Mouse (Mus musculus): ENCODE measurements around the gene Ccr9. TPM values are rescaled to one million over a fixed set of nuclear protein-coding genes. Genes with fewer than 3 reads are reported as not detected.

Gene Ccr9
- polyA plus RNA-seq, 1 experiment, result 0.91 TPM

GRCm38 (mm10) chr9:123802421-123802820 is 124.2 kb downstream of the Ccr9 start:
- Histone ChIP-seq H3K27ac (ENCODE audit: insufficient read depth, low read depth, low read length) (no peak overlapping the region), H3K4me3 (ENCODE audit: insufficient read depth, low read depth, low read length) (no peak overlapping the region), H3K27me3 (replicated peaks; ENCODE audit: control insufficient read depth, insufficient read depth, low read length) (no peaks in the 10 kb centered on the region), H3K36me3 (ENCODE audit: control insufficient read depth, insufficient read depth, low read length) (peaks cover 8% of the 10 kb centered on the region), H3K4me1 (ENCODE audit: control insufficient read depth, insufficient read depth, low read length) (no peaks in the 10 kb centered on the region)
- DNase-seq, result no peak
- TF ChIP-seq POLR2A (IDR thresholded peaks at IDR 0.05; ENCODE audit: low read depth, low read length) (no peak), CTCF (conservative IDR thresholded peaks at IDR 0.05; ENCODE audit: insufficient read depth, insufficient read length, low read depth, low read length) (no peak)
- WGBS, result 91% methylated on average over 2 of the region's 2 CpGs

GRCm38 (mm10) chr9:123802896-123803295 is 124.7 kb downstream of the Ccr9 start:
- no peak for TF ChIP-seq CTCF (conservative IDR thresholded peaks at IDR 0.05; ENCODE audit: insufficient read depth, insufficient read length, low read depth, low read length)
- no peak for TF ChIP-seq POLR2A (IDR thresholded peaks at IDR 0.05; ENCODE audit: low read depth, low read length)

GRCm38 (mm10) chr9:123805241-123805640 is 127.0 kb downstream of the Ccr9 start:
- Histone ChIP-seq H3K27ac (ENCODE audit: insufficient read depth, low read depth, low read length) (no peak overlapping the region), H3K4me1 (ENCODE audit: control insufficient read depth, insufficient read depth, low read length) (no peaks in the 10 kb centered on the region), H3K4me3 (ENCODE audit: insufficient read depth, low read depth, low read length) (no peak overlapping the region), H3K36me3 (ENCODE audit: control insufficient read depth, insufficient read depth, low read length) (peaks cover 5% of the 10 kb centered on the region), H3K27me3 (replicated peaks; ENCODE audit: control insufficient read depth, insufficient read depth, low read length) (no peaks in the 10 kb centered on the region)
- no peak for TF ChIP-seq POLR2A (IDR thresholded peaks at IDR 0.05; ENCODE audit: low read depth, low read length)
- no peak for TF ChIP-seq CTCF (conservative IDR thresholded peaks at IDR 0.05; ENCODE audit: insufficient read depth, insufficient read length, low read depth, low read length)
- WGBS, result 91% methylated on average over 2 of the region's 2 CpGs
- DNase-seq, result no peak

More at GRCm38 (mm10) chr9:123802896-123803295, 124.7 kb downstream of the Ccr9 start:
- Histone ChIP-seq H3K27ac (ENCODE audit: insufficient read depth, low read depth, low read length) (no peak overlapping the region), H3K4me3 (ENCODE audit: insufficient read depth, low read depth, low read length) (no peak overlapping the region), H3K36me3 (ENCODE audit: control insufficient read depth, insufficient read depth, low read length) (peaks cover 8% of the 10 kb centered on the region), H3K27me3 (replicated peaks; ENCODE audit: control insufficient read depth, insufficient read depth, low read length) (no peaks in the 10 kb centered on the region), H3K4me1 (ENCODE audit: control insufficient read depth, insufficient read depth, low read length) (no peaks in the 10 kb centered on the region)
- no peak for DNase-seq

- Histone ChIP-seq H3K36me3 (ENCODE audit: control insufficient read depth, insufficient read depth, low read length) (peaks cover 8% of the 10 kb centered on the region), H3K4me3 (ENCODE audit: insufficient read depth, low read depth, low read length) (no peak within 1 kb of the TSS), H3K27ac (ENCODE audit: insufficient read depth, low read depth, low read length) (no peak within 1 kb of the TSS), H3K4me1 (ENCODE audit: control insufficient read depth, insufficient read depth, low read length) (no peaks in the 10 kb centered on the region), H3K27me3 (replicated peaks; ENCODE audit: control insufficient read depth, insufficient read depth, low read length) (no peaks in the 10 kb centered on the region)
- TF ChIP-seq CTCF (conservative IDR thresholded peaks at IDR 0.05; ENCODE audit: insufficient read depth, insufficient read length, low read depth, low read length) (no peak), POLR2A (IDR thresholded peaks at IDR 0.05; ENCODE audit: low read depth, low read length) (no peak)
- no peak for DNase-seq
- WGBS, result 93% methylated on average over 5 of the region's 5 CpGs
These were observed 128.0 kb downstream of the Ccr9 start, which contains the start of gene Cxcr6 for GRCm38 (mm10) chr9:123806267-123806666. Gene Cxcr6 (plus strand): TSS chr9:123806475.

- WGBS, result 69% methylated on average over 7 of the region's 7 CpGs
- H3K27ac ChIP-seq (ENCODE audit: insufficient read depth, low read depth, low read length), result no peak overlapping the region
- peaks cover 6% of the 10 kb centered on the region; the same call in 1 of the 2 replicates for H3K36me3 ChIP-seq (ENCODE audit: control insufficient read depth, insufficient read depth, low read length)
These were observed 130.3 kb downstream of the Ccr9 start for GRCm38 (mm10) chr9:123808583-123808982.

GRCm38 (mm10) chr9:123811831-123812230 is 133.6 kb downstream of the Ccr9 start:
- no peaks in the 10 kb centered on the region for H3K4me1 ChIP-seq (ENCODE audit: control insufficient read depth, insufficient read depth, low read length)
- peaks cover 6% of the 10 kb centered on the region; the same call in 1 of the 2 replicates for H3K36me3 ChIP-seq (ENCODE audit: control insufficient read depth, insufficient read depth, low read length)
- no peaks in the 10 kb centered on the region for H3K27me3 ChIP-seq (replicated peaks; ENCODE audit: control insufficient read depth, insufficient read depth, low read length)
- 91% methylated on average over 3 of the region's 3 CpGs for WGBS
- no peak overlapping the region for H3K4me3 ChIP-seq (ENCODE audit: insufficient read depth, low read depth, low read length)
- no peak for DNase-seq
- no peak overlapping the region for H3K27ac ChIP-seq (ENCODE audit: insufficient read depth, low read depth, low read length)
- TF ChIP-seq POLR2A (IDR thresholded peaks at IDR 0.05; ENCODE audit: low read depth, low read length), result no peak

More at GRCm38 (mm10) chr9:123808583-123808982, 130.3 kb downstream of the Ccr9 start:
- H3K4me3 ChIP-seq (ENCODE audit: insufficient read depth, low read depth, low read length), result no peak overlapping the region
- peak; percentile 7 for DNase-seq
- H3K27me3 ChIP-seq (replicated peaks; ENCODE audit: control insufficient read depth, insufficient read depth, low read length), result no peaks in the 10 kb centered on the region
- H3K4me1 ChIP-seq (ENCODE audit: control insufficient read depth, insufficient read depth, low read length), result no peaks in the 10 kb centered on the region
- no peak for TF ChIP-seq POLR2A (IDR thresholded peaks at IDR 0.05; ENCODE audit: low read depth, low read length)
- no peak for TF ChIP-seq CTCF (conservative IDR thresholded peaks at IDR 0.05; ENCODE audit: insufficient read depth, insufficient read length, low read depth, low read length)

GRCm38 (mm10) chr9:123814326-123814725 is 136.1 kb downstream of the Ccr9 start:
- WGBS, result 67% methylated on average over 2 of the region's 2 CpGs
- no peak for TF ChIP-seq POLR2A (IDR thresholded peaks at IDR 0.05; ENCODE audit: low read depth, low read length)
- no peak for TF ChIP-seq CTCF (conservative IDR thresholded peaks at IDR 0.05; ENCODE audit: insufficient read depth, insufficient read length, low read depth, low read length)
- no peak overlapping the region for H3K27ac ChIP-seq (ENCODE audit: insufficient read depth, low read depth, low read length)

More at GRCm38 (mm10) chr9:123814326-123814725, 136.1 kb downstream of the Ccr9 start:
- H3K27me3 ChIP-seq (replicated peaks; ENCODE audit: control insufficient read depth, insufficient read depth, low read length), result no peaks in the 10 kb centered on the region
- DNase-seq, result no peak
- no peak overlapping the region for H3K4me3 ChIP-seq (ENCODE audit: insufficient read depth, low read depth, low read length)
- no peaks in the 10 kb centered on the region for H3K4me1 ChIP-seq (ENCODE audit: control insufficient read depth, insufficient read depth, low read length)
- peaks cover 8% of the 10 kb centered on the region for H3K36me3 ChIP-seq (ENCODE audit: control insufficient read depth, insufficient read depth, low read length)

All from kidney, adult 2 months (tissue).